Mouse (Mus musculus) liver, embryonic 14.5 days (tissue): ENCODE measurements around the gene Kdm2b. TPM values are rescaled to one million over a fixed set of nuclear protein-coding genes. Genes with fewer than 3 reads are reported as not detected.

Experiments
- ATAC-seq: fragments of 200-750 bp; cut with Nextera tagmentation; 2 replicates; pipeline ENCODE4 v1.8.0; 2017; ENCODE audit warnings: moderate number of reproducible peaks, mild to moderate bottlenecking, moderate library complexity; ENCODE audit not compliant: insufficient read depth
- DNase-seq, 3 experiments: peaks; one replicate each; pipeline ENCODE4 v3.0.0-alpha.2; 2012 to 2013; ENCODE audit warnings: low read depth in 3 of 3, low spot score in 3 of 3
- H3K27ac ChIP-seq: fragments of 300-500 bp; sonication (generic); 2 replicates; pipeline ENCODE4 v1.5.1; 2014; ENCODE audit warnings: moderate library complexity, mild to moderate bottlenecking, control low read depth, inconsistent platforms
- H3K27me3 ChIP-seq: fragments of 300-500 bp; sonication (generic); 2 replicates; pipeline ENCODE4 v1.6.1; 2014; ENCODE audit warnings: mild to moderate bottlenecking, low read length, moderate library complexity; ENCODE audit not compliant: control insufficient read depth, insufficient read depth
- H3K36me3 ChIP-seq: fragments of 300-500 bp; sonication (generic); replicated peaks from 2 replicates; pipeline ENCODE4 v1.6.1; 2014; ENCODE audit warnings: low read depth; ENCODE audit not compliant: control insufficient read depth, insufficient read depth
- H3K4me1 ChIP-seq, 2 experiments: fragments of 200-500 bp in 1 of 2; fragments of 300-500 bp in 1 of 2; sonication (generic) in 1 of 2; replicated peaks; 2 replicates each; pipeline ENCODE4 v1.6.1; 2012 to 2014; ENCODE audit warnings: antibody characterized with exemption in 1 of 2, inconsistent platforms in 1 of 2, low read length in 1 of 2; ENCODE audit not compliant: control insufficient read depth in 2 of 2, insufficient read depth in 2 of 2
- H3K4me2 ChIP-seq: fragments of 300-500 bp; sonication (generic); 2 replicates; pipeline ENCODE4 v1.6.1; 2014; ENCODE audit warnings: low read depth, mild to moderate bottlenecking, control low read depth, moderate library complexity
- H3K4me3 ChIP-seq, 2 experiments: fragments of 200-500 bp in 1 of 2; fragments of 300-500 bp in 1 of 2; sonication (generic) in 1 of 2; 2 replicates each; pipeline ENCODE4 v1.5.1; 2012 to 2014; ENCODE audit warnings: low read depth in 2 of 2, low read length in 2 of 2, mild to moderate bottlenecking in 2 of 2, control low read depth in 1 of 2, inconsistent platforms in 1 of 2, moderate library complexity in 1 of 2; ENCODE audit not compliant: insufficient read depth in 1 of 2
- H3K9ac ChIP-seq: fragments of 300-500 bp; sonication (generic); replicated peaks from 2 replicates; pipeline ENCODE4 v1.6.1; 2014; ENCODE audit warnings: mild to moderate bottlenecking, control low read depth, moderate library complexity
- H3K9me3 ChIP-seq: fragments of 300-500 bp; sonication (generic); 2 replicates; pipeline ENCODE4 v1.6.1; 2016; ENCODE audit warnings: low read length, mixed read lengths; ENCODE audit not compliant: control insufficient read depth
- CTCF ChIP-seq: IDR thresholded peaks from 2 replicates; pipeline ENCODE4 v1.5.1; 2016; ENCODE audit warnings: antibody characterized with exemption, low read depth, control low read depth
- EP300 ChIP-seq: IDR thresholded peaks from 2 replicates; pipeline ENCODE4 v1.6.1; 2016; ENCODE audit warnings: antibody characterized with exemption, low read depth
- WGBS: fragments of 180-500 bp; shearing (Covaris S2); extraction: QIAGEN DNeasy Blood & Tissue Kit; methylation state at CpG from one replicate; pipeline ENCODE4 v1.1.7; 2014; ENCODE audit not compliant: insufficient replicate concordance; 5-methylcytosine and 5-hydroxymethylcytosine counted together
- polyA plus RNA-seq, 2 experiments: library from polyadenylated mRNA; depleted of rRNA in 1 of 2; stranded (reverse) in 1 of 2; unstranded in 1 of 2; fragments of >200 nt; fragmentation: Nextera tagmentation in 1 of 2; extraction: Ambion mirVana in 1 of 2; gene quantifications; 2 replicates each; pipeline versions ENCODE4 v1.2.1 to v1.2.3; 2012 to 2014

The Kdm2b gene
- polyA plus RNA-seq, 2 experiments: 10.0 to 11.7 TPM

GRCm38 (mm10) chr5:123005716-123006592 lies 16.3 kb upstream of the Kdm2b start:
- Histone ChIP-seq H3K27me3 (no peaks in the 10 kb centered on the region; the same call in 1 of the 2 replicates), H3K4me3 (no peak overlapping the region), H3K9ac (no peak overlapping the region), H3K9me3 (no peaks in the 10 kb centered on the region), H3K4me2 (no peak overlapping the region), H3K27ac (no peak overlapping the region), H3K4me1 (peaks cover 0 to 5% of the 10 kb centered on the region in 2 experiments; a peak in 2 of 4 replicates), H3K36me3 (no peaks in the 10 kb centered on the region)
- TF ChIP-seq CTCF (no peak), EP300 (no peak)
- 63% methylated on average over 19 of the region's 19 CpGs for WGBS
- no peak for DNase-seq
- no peak for ATAC-seq

GRCm38 (mm10) chr5:123000901-123001300 lies 11.3 kb upstream of the Kdm2b start:
- Histone ChIP-seq H3K4me3 (no peak overlapping the region), H3K4me2 (no peak overlapping the region), H3K36me3 (no peaks in the 10 kb centered on the region), H3K27me3 (no peaks in the 10 kb centered on the region), H3K27ac (peak overlapping the region; percentile 11; the same call in 1 of the 2 replicates), H3K4me1 (peaks cover 0 to 5% of the 10 kb centered on the region in 2 experiments; a peak in 2 of 4 replicates), H3K9me3 (no peaks in the 10 kb centered on the region), H3K9ac (no peak overlapping the region)
- 33% methylated on average over 1 of the region's 1 CpGs for WGBS
- TF ChIP-seq EP300 (no peak), CTCF (no peak)
- DNase-seq (no peak), ATAC-seq (peak; percentile 69)

- no peak overlapping the region for H3K9ac ChIP-seq
- H3K36me3 ChIP-seq: no peaks in the 10 kb centered on the region
- 63% methylated on average over 18 of the region's 18 CpGs for WGBS
- peaks cover 0 to 7% of the 10 kb centered on the region in 2 experiments; a peak in 2 of 4 replicates for H3K4me1 ChIP-seq
- no peaks in the 10 kb centered on the region for H3K27me3 ChIP-seq
- no peak for ATAC-seq
- no peak overlapping the region for H3K4me2 ChIP-seq
- no peak for DNase-seq
- no peaks in the 10 kb centered on the region for H3K9me3 ChIP-seq
- no peak overlapping the region for H3K27ac ChIP-seq
- no peak for TF ChIP-seq EP300
- TF ChIP-seq CTCF: no peak
- H3K4me3 ChIP-seq: no peak overlapping the region
Measured at GRCm38 (mm10) chr5:122997205-122998204, 7.9 kb upstream of the Kdm2b start.

- Histone ChIP-seq H3K4me3 (no peak overlapping the region), H3K4me1 (peaks cover 3 to 19% of the 10 kb centered on the region in 2 experiments), H3K36me3 (no peaks in the 10 kb centered on the region), H3K27me3 (no peaks in the 10 kb centered on the region), H3K9ac (no peak overlapping the region), H3K9me3 (no peaks in the 10 kb centered on the region), H3K27ac (no peak overlapping the region), H3K4me2 (no peak overlapping the region)
- TF ChIP-seq CTCF (no peak), EP300 (no peak)
- ATAC-seq (no peak), DNase-seq (no peak)
- 10% methylated on average over 1 of the region's 1 CpGs for WGBS
Measured at GRCm38 (mm10) chr5:122994910-122995309, 5.3 kb upstream of the Kdm2b start.
